Mouse (Mus musculus) right cerebral cortex, postnatal 25 days (tissue): ENCODE measurements at regions not wholly inside any gene's neighbourhood (a gene's known extent, or its start where the extent isn't known, plus 50 kb on each side); places are given as distances from the start of the nearest gene placed in this dataset.

Experiments used
- DNase-seq: peaks from one replicate; pipeline ENCODE4 v3.0.0; 2022

- DNase-seq, result no peak
These were observed 73.6 kb downstream of the Sdc1 start for GRCm38 (mm10) chr12:8844748-8845147.

- no peak for DNase-seq
These were observed 74.3 kb downstream of the Sdc1 start for GRCm38 (mm10) chr12:8845443-8845842.

GRCm38 (mm10) chr12:8846425-8847226, 74.8 kb upstream of the Laptm4a start:
- no peak for DNase-seq

- DNase-seq, result no peak
These were observed 74.1 kb upstream of the Laptm4a start for GRCm38 (mm10) chr12:8847227-8847857.

- DNase-seq, result no peak
These were observed 73.5 kb upstream of the Laptm4a start for GRCm38 (mm10) chr12:8847858-8848383.

GRCm38 (mm10) chr12:8853858-8854257, 67.6 kb upstream of the Laptm4a start:
- no peak for DNase-seq

- no peak for DNase-seq
These were observed 67.1 kb upstream of the Laptm4a start for GRCm38 (mm10) chr12:8854401-8854800.

GRCm38 (mm10) chr12:8855119-8855518, 66.3 kb upstream of the Laptm4a start:
- no peak for DNase-seq

- DNase-seq, result no peak
These were observed 65.4 kb upstream of the Laptm4a start for GRCm38 (mm10) chr12:8856051-8856543.

- no peak for DNase-seq
These were observed 64.2 kb upstream of the Laptm4a start for GRCm38 (mm10) chr12:8857308-8857707.

- peak; percentile 6 for DNase-seq
These were observed 62.7 kb upstream of the Laptm4a start for GRCm38 (mm10) chr12:8858748-8859147.

- DNase-seq, result no peak
These were observed 61.9 kb upstream of the Laptm4a start for GRCm38 (mm10) chr12:8859588-8859987.

GRCm38 (mm10) chr12:8864830-8865229, 56.6 kb upstream of the Laptm4a start:
- no peak for DNase-seq

- no peak for DNase-seq
These were observed 56.2 kb upstream of the Laptm4a start for GRCm38 (mm10) chr12:8865250-8865649.

GRCm38 (mm10) chr12:8867104-8867503, 54.4 kb upstream of the Laptm4a start:
- DNase-seq, result no peak

- DNase-seq, result no peak
These were observed 52.8 kb upstream of the Laptm4a start for GRCm38 (mm10) chr12:8868690-8869089.

- no peak for DNase-seq
These were observed 52.3 kb upstream of the Laptm4a start for GRCm38 (mm10) chr12:8869190-8869589.
